Mouse (Mus musculus): ENCODE measurements around the gene Ttll8. TPM values are rescaled to one million over a fixed set of nuclear protein-coding genes. Genes with fewer than 3 reads are reported as not detected.

Ttll8 gene
- polyA plus RNA-seq, 1 experiment from 2014 or later = not detected

- Histone ChIP-seq H3K4me1 (ENCODE audit: insufficient read depth) (no peaks in the 10 kb centered on the region), H3K9me3 (ENCODE audit: low read depth, low read length) (no peaks in the 10 kb centered on the region), H3K4me3 (ENCODE audit: low read depth, low read length) (no peak overlapping the region), H3K9ac (no peak overlapping the region), H3K27ac (ENCODE audit: low read depth) (no peak overlapping the region), H3K4me2 (no peak overlapping the region), H3K36me3 (ENCODE audit: insufficient read depth) (no peaks in the 10 kb centered on the region), H3K27me3 (ENCODE audit: insufficient read depth, low read length) (no peaks in the 10 kb centered on the region)
- DNase-seq (peak; percentile 78), ATAC-seq (ENCODE audit: insufficient read depth) (peak; percentile 92)
- no peak for TF ChIP-seq CTCF (IDR thresholded peaks at IDR 0.05; ENCODE audit: low read depth)
- 34% methylated on average over 6 of the region's 6 CpGs for WGBS
Observed at GRCm38 (mm10) chr15:88921992-88922310, 32.3 kb downstream of the Ttll8 start.

GRCm38 (mm10) chr15:88921131-88921991 lies 32.9 kb downstream of the Ttll8 start:
- Histone ChIP-seq H3K27me3 (ENCODE audit: insufficient read depth, low read length) (no peaks in the 10 kb centered on the region), H3K4me3 (ENCODE audit: low read depth, low read length) (no peak overlapping the region), H3K4me1 (ENCODE audit: insufficient read depth) (no peaks in the 10 kb centered on the region), H3K36me3 (ENCODE audit: insufficient read depth) (no peaks in the 10 kb centered on the region), H3K9me3 (ENCODE audit: low read depth, low read length) (no peaks in the 10 kb centered on the region), H3K9ac (no peak overlapping the region), H3K27ac (ENCODE audit: low read depth) (0 out of 2 replicates have a peak overlapping the region, but pooled peaks have one; percentile 40), H3K4me2 (no peak overlapping the region)
- 20% methylated on average over 12 of the region's 12 CpGs for WGBS
- ATAC-seq (ENCODE audit: insufficient read depth) (peak; percentile 87), DNase-seq (peak; percentile 97)
- TF ChIP-seq CTCF (IDR thresholded peaks at IDR 0.05; ENCODE audit: low read depth) = peak; percentile 90

- H3K4me1 ChIP-seq (ENCODE audit: insufficient read depth) = no peaks in the 10 kb centered on the region
- ATAC-seq (ENCODE audit: insufficient read depth) (no peak), DNase-seq (no peak)
- no peak overlapping the region for H3K4me2 ChIP-seq
- H3K36me3 ChIP-seq (ENCODE audit: insufficient read depth) = no peaks in the 10 kb centered on the region
- WGBS = 92% methylated on average over 1 of the region's 1 CpGs
- H3K9me3 ChIP-seq (ENCODE audit: low read depth, low read length) = no peaks in the 10 kb centered on the region
- H3K9ac ChIP-seq = no peak overlapping the region
- no peaks in the 10 kb centered on the region for H3K27me3 ChIP-seq (ENCODE audit: insufficient read depth, low read length)
- no peak overlapping the region for H3K4me3 ChIP-seq (ENCODE audit: low read depth, low read length)
- TF ChIP-seq CTCF (IDR thresholded peaks at IDR 0.05; ENCODE audit: low read depth) = no peak
- no peak overlapping the region for H3K27ac ChIP-seq (ENCODE audit: low read depth)
Observed at GRCm38 (mm10) chr15:88920065-88920464, 34.2 kb downstream of the Ttll8 start.

GRCm38 (mm10) chr15:88919328-88919727 lies 34.9 kb downstream of the Ttll8 start:
- Histone ChIP-seq H3K9me3 (ENCODE audit: low read depth, low read length) (no peaks in the 10 kb centered on the region), H3K4me2 (no peak overlapping the region), H3K27ac (ENCODE audit: low read depth) (no peak overlapping the region), H3K36me3 (ENCODE audit: insufficient read depth) (no peaks in the 10 kb centered on the region), H3K4me3 (ENCODE audit: low read depth, low read length) (no peak overlapping the region), H3K27me3 (ENCODE audit: insufficient read depth, low read length) (no peaks in the 10 kb centered on the region), H3K4me1 (ENCODE audit: insufficient read depth) (no peaks in the 10 kb centered on the region), H3K9ac (no peak overlapping the region)
- TF ChIP-seq CTCF (IDR thresholded peaks at IDR 0.05; ENCODE audit: low read depth) = no peak
- WGBS = 65% methylated on average over 12 of the region's 12 CpGs
- DNase-seq (no peak), ATAC-seq (ENCODE audit: insufficient read depth) (no peak)

GRCm38 (mm10) chr15:88917126-88917525 lies 37.1 kb downstream of the Ttll8 start:
- H3K9me3 ChIP-seq (ENCODE audit: low read depth, low read length) = no peaks in the 10 kb centered on the region
- H3K27me3 ChIP-seq (ENCODE audit: insufficient read depth, low read length) = no peaks in the 10 kb centered on the region
- no peak overlapping the region for H3K9ac ChIP-seq
- no peak overlapping the region for H3K27ac ChIP-seq (ENCODE audit: low read depth)
- DNase-seq = no peak
- H3K4me2 ChIP-seq = no peak overlapping the region
- H3K4me1 ChIP-seq (ENCODE audit: insufficient read depth) = no peaks in the 10 kb centered on the region
- no peak for ATAC-seq (ENCODE audit: insufficient read depth)
- WGBS = 91% methylated on average over 8 of the region's 8 CpGs
- no peak for TF ChIP-seq CTCF (IDR thresholded peaks at IDR 0.05; ENCODE audit: low read depth)
- no peaks in the 10 kb centered on the region for H3K36me3 ChIP-seq (ENCODE audit: insufficient read depth)
- no peak overlapping the region for H3K4me3 ChIP-seq (ENCODE audit: low read depth, low read length)

- no peak overlapping the region for H3K27ac ChIP-seq (ENCODE audit: low read depth)
- no peak overlapping the region for H3K9ac ChIP-seq
- no peak for DNase-seq
- no peaks in the 10 kb centered on the region for H3K27me3 ChIP-seq (ENCODE audit: insufficient read depth, low read length)
- no peaks in the 10 kb centered on the region for H3K4me1 ChIP-seq (ENCODE audit: insufficient read depth)
- H3K9me3 ChIP-seq (ENCODE audit: low read depth, low read length) = no peaks in the 10 kb centered on the region
- no peaks in the 10 kb centered on the region for H3K36me3 ChIP-seq (ENCODE audit: insufficient read depth)
- H3K4me2 ChIP-seq = no peak overlapping the region
- no peak overlapping the region for H3K4me3 ChIP-seq (ENCODE audit: low read depth, low read length)
- ATAC-seq (ENCODE audit: insufficient read depth) = no peak
- TF ChIP-seq CTCF (IDR thresholded peaks at IDR 0.05; ENCODE audit: low read depth) = no peak
- WGBS = 39% methylated on average over 3 of the region's 3 CpGs
Observed at GRCm38 (mm10) chr15:88916366-88916765, 37.9 kb downstream of the Ttll8 start.

GRCm38 (mm10) chr15:88915046-88915445 lies 39.2 kb downstream of the Ttll8 start:
- H3K4me3 ChIP-seq (ENCODE audit: low read depth, low read length) = no peak overlapping the region
- no peak overlapping the region for H3K9ac ChIP-seq
- no peaks in the 10 kb centered on the region for H3K27me3 ChIP-seq (ENCODE audit: insufficient read depth, low read length)
- no peak for DNase-seq
- no peak for TF ChIP-seq CTCF (IDR thresholded peaks at IDR 0.05; ENCODE audit: low read depth)
- H3K4me1 ChIP-seq (ENCODE audit: insufficient read depth) = no peaks in the 10 kb centered on the region
- ATAC-seq (ENCODE audit: insufficient read depth) = no peak
- no peak overlapping the region for H3K27ac ChIP-seq (ENCODE audit: low read depth)
- 89% methylated on average over 7 of the region's 7 CpGs for WGBS
- H3K4me2 ChIP-seq = no peak overlapping the region
- H3K9me3 ChIP-seq (ENCODE audit: low read depth, low read length) = no peaks in the 10 kb centered on the region
- no peaks in the 10 kb centered on the region for H3K36me3 ChIP-seq (ENCODE audit: insufficient read depth)
